Comparison of ENCODE assay signal across 8 mouse cellular contexts in the genomic region with DNA sequence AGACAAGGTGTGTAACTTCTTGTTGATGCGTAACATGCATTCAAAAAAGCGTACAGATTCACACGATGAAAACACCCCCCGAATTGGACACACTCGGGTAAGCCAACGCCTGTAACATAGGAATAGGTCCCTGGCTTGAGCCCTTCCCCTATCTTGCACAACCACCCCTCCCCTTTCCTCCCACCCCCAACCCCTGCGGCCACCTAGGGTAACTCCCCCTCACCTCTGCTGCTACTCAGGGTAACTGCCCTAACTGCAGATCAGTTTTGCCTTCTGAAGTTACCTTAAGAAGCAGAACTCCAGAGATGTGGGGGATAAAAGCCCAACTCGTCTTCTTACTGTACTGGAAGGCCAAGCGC. TPM values are rescaled to one million over a fixed set of nuclear protein-coding genes. Genes with fewer than 3 reads are reported as not detected.
DNase-seq lines count a peak whose midpoint lies in the region; ATAC-seq and TF ChIP-seq lines count a peak whose summit lies in the region.

No protein-coding gene starts in this region.

- no peak overlapping the region for H3K9ac ChIP-seq in heart, embryonic 11.5 days (ENCODE audit: low read depth, low read length)
- no peak overlapping the region for H3K9ac ChIP-seq in forebrain, embryonic 16.5 days (replicated peaks; ENCODE audit: low read depth, low read length)
- no peak overlapping the region for H3K9ac ChIP-seq in liver, embryonic 12.5 days

- no peak for DNase-seq in heart, postnatal 14 days
- no peak for DNase-seq in T-cell, adult 2 months (ENCODE audit: low spot score)
- no peak for DNase-seq in adrenal gland, postnatal 10 days
- DNase-seq in layer of hippocampus, adult 9-10 months (ENCODE audit: low spot score) = no peak

- TF ChIP-seq CTCF in E14TG2a.4 (conservative IDR thresholded peaks at IDR 0.05; ENCODE audit: low read length) = no peak

- peaks cover 12% of the 10 kb centered on the region for H3K4me1 ChIP-seq in heart, embryonic 11.5 days (ENCODE audit: control insufficient read depth, insufficient read depth, low read length)
- H3K4me1 ChIP-seq in E14TG2a.4 (replicated peaks; ENCODE audit: low read depth, low read length) = peaks cover 17% of the 10 kb centered on the region
- peaks cover 4% of the 10 kb centered on the region; the same call in 1 of the 2 replicates for H3K4me1 ChIP-seq in forebrain, embryonic 16.5 days (replicated peaks; ENCODE audit: control insufficient read depth, insufficient read depth, low read length)
- H3K4me1 ChIP-seq in liver, embryonic 12.5 days = peaks cover 21% of the 10 kb centered on the region

- H3K27me3 ChIP-seq in heart, embryonic 11.5 days (ENCODE audit: control insufficient read depth, insufficient read depth, low read length) = no peaks in the 10 kb centered on the region; the same call in 1 of the 2 replicates
- H3K27me3 ChIP-seq in E14TG2a.4 (ENCODE audit: insufficient read depth, low read length) = peaks cover 22% of the 10 kb centered on the region
- H3K27me3 ChIP-seq in forebrain, embryonic 16.5 days (replicated peaks; ENCODE audit: control insufficient read depth, insufficient read depth, low read length) = no peaks in the 10 kb centered on the region
- H3K27me3 ChIP-seq in liver, embryonic 12.5 days (replicated peaks) = 0 out of 2 replicates have a peak, but pooled peaks cover 14% of the 10 kb centered on the region

- H3K27ac ChIP-seq in heart, embryonic 11.5 days (ENCODE audit: low read depth, low read length) = no peak overlapping the region
- no peak overlapping the region for H3K27ac ChIP-seq in forebrain, embryonic 16.5 days (ENCODE audit: low read length)
- no peak overlapping the region for H3K27ac ChIP-seq in liver, embryonic 12.5 days

- 9% methylated on average over 9 of the region's 9 CpGs for WGBS in heart, embryonic 11.5 days (ENCODE audit: insufficient replicate concordance)
- 8% methylated on average over 9 of the region's 9 CpGs for WGBS in forebrain, embryonic 16.5 days
- 8% methylated on average over 9 of the region's 9 CpGs for WGBS in liver, embryonic 12.5 days (ENCODE audit: insufficient replicate concordance)

- intact Hi-C loops in heart, postnatal 14 days (cut with DNase I) = loop anchor here (2.0 to 5.0 kb wide), 2 partner anchors 29 to 325 kb away; no protein-coding TSS in a partner anchor

- no peaks in the 10 kb centered on the region for H3K36me3 ChIP-seq in heart, embryonic 11.5 days (ENCODE audit: control insufficient read depth, insufficient read depth, low read length)
- no peaks in the 10 kb centered on the region for H3K36me3 ChIP-seq in E14TG2a.4 (ENCODE audit: insufficient read depth, low read length)
- H3K36me3 ChIP-seq in forebrain, embryonic 16.5 days (ENCODE audit: control insufficient read depth, insufficient read depth) = no peaks in the 10 kb centered on the region
- H3K36me3 ChIP-seq in liver, embryonic 12.5 days = no peaks in the 10 kb centered on the region

- H3K9me3 ChIP-seq in heart, embryonic 11.5 days (replicated peaks; ENCODE audit: control insufficient read depth, low read length) = no peaks in the 10 kb centered on the region
- no peaks in the 10 kb centered on the region for H3K9me3 ChIP-seq in E14TG2a.4 (ENCODE audit: low read length)
- H3K9me3 ChIP-seq in forebrain, embryonic 16.5 days (ENCODE audit: control insufficient read depth, low read length) = no peaks in the 10 kb centered on the region
- H3K9me3 ChIP-seq in liver, embryonic 12.5 days (replicated peaks) = no peaks in the 10 kb centered on the region

- H3K4me3 ChIP-seq in heart, embryonic 11.5 days (ENCODE audit: low read depth, low read length) = peak overlapping the region; percentile 17
- H3K4me3 ChIP-seq in E14TG2a.4 (replicated peaks; ENCODE audit: low read length) = 0 out of 2 replicates have a peak overlapping the region, but pooled peaks have one; percentile 26
- H3K4me3 ChIP-seq in forebrain, embryonic 16.5 days (replicated peaks; ENCODE audit: low read length) = no peak overlapping the region
- H3K4me3 ChIP-seq in liver, embryonic 12.5 days = no peak overlapping the region

- H3K4me2 ChIP-seq in heart, embryonic 11.5 days = peak overlapping the region; percentile 43
- H3K4me2 ChIP-seq in forebrain, embryonic 16.5 days (ENCODE audit: low read length) = 0 out of 2 replicates have a peak overlapping the region, but pooled peaks have one; percentile 11
- H3K4me2 ChIP-seq in liver, embryonic 12.5 days = peak overlapping the region; percentile 40

- ATAC-seq in heart, embryonic 11.5 days (replicated peaks; ENCODE audit: insufficient number of reproducible peaks, low FRiP score, low TSS enrichment) = 0 out of 2 replicates have a peak, but pooled peaks have one; percentile 22
- no peak for ATAC-seq in forebrain, embryonic 16.5 days
- ATAC-seq in liver, embryonic 12.5 days = peak; percentile 36; the same call in 1 of the 2 replicates

RNA-seq across cellular contexts. Expression of a gene that starts 39.2 kb away (rescaled TPM):
- polyA plus RNA-seq in heart, embryonic 11.5 days (2014; fragmentation: Nextera tagmentation; extraction: Ambion mirVana) = 0.07 TPM in 1 of 2 replicates, not detected in the other
- total RNA-seq in heart, postnatal 14 days (2021) = not detected
- polyA plus RNA-seq in forebrain, embryonic 16.5 days (2015; fragmentation: Nextera tagmentation; extraction: Ambion mirVana) = 0.12 TPM in 1 of 2 replicates, not detected in the other
- polyA plus RNA-seq in liver, embryonic 12.5 days (2016; fragmentation: Nextera tagmentation; extraction: Ambion mirVana) = 7.2 and 7.3 TPM in 2 replicates
- 10 to 100 TPM; 15.0 to 43.0 TPM for total RNA-seq in adrenal gland, postnatal 10 days (2021)

RNA-seq across cellular contexts. Expression of a gene that starts 39.5 kb away (rescaled TPM):
- polyA plus RNA-seq in heart, embryonic 11.5 days (2014; fragmentation: Nextera tagmentation; extraction: Ambion mirVana) = 5.0 and 7.0 TPM in 2 replicates
- total RNA-seq in heart, postnatal 14 days (2021) = 10 to 100 TPM; 17.7 to 23.1 TPM
- 1.8 and 2.1 TPM in 2 replicates for polyA plus RNA-seq in forebrain, embryonic 16.5 days (2015; fragmentation: Nextera tagmentation; extraction: Ambion mirVana)
- polyA plus RNA-seq in liver, embryonic 12.5 days (2016; fragmentation: Nextera tagmentation; extraction: Ambion mirVana) = 26.5 and 31.2 TPM in 2 replicates
- total RNA-seq in adrenal gland, postnatal 10 days (2021) = 10 to 100 TPM; 40.7 to 47.8 TPM

Comparison
In these comparisons a context has a peak if more than half of its experiments do, and no peak if none do; other contexts are left out.
1. H3K4me3 ChIP-seq: peak in heart, embryonic 11.5 days (single experiment) and E14TG2a.4 (single experiment); none in forebrain, embryonic 16.5 days (single experiment) and liver, embryonic 12.5 days (single experiment).
2. Peak in every context shown above with its lines, with median percentiles within 50 percentile points of each other: H3K4me2 ChIP-seq.